In genomic region chr6:86141820-86142219, GRCm38 (mm10) we compare ENCODE assay signal across 9 mouse cellular contexts. TPM values are rescaled to one million over a fixed set of nuclear protein-coding genes. Genes with fewer than 3 reads are reported as not detected.
A peak's percentile ranks its signal among the peaks of the same experiment; 100 is the strongest.
DNase-seq lines count a peak whose midpoint lies in the region; ATAC-seq and TF ChIP-seq lines count a peak whose summit lies in the region.
"Had no signal": no experiment of that assay in that cellular context is flagged by ENCODE, and none has a peak within 500 bp of the region (broad histone marks: within the 10 kb centered on the region; RNA-seq: fewer than 3 reads in every experiment).

No protein-coding gene starts in this region.

- DNase-seq in left cerebral cortex, postnatal 14 days (ENCODE audit: low spot score in 2 of 2) = peak; percentile 37 to 60
- DNase-seq in left cerebral cortex, adult 8-10 months (ENCODE audit: low spot score in 2 of 2) = no peak
- peak; percentile 84 to 91 for DNase-seq in adrenal gland, postnatal 36 days
- peak; percentile 86 for DNase-seq in embryonic facial prominence, embryonic 11.5 days (ENCODE audit: low spot score)
- peak; percentile 64 for DNase-seq in kidney, adult 2 months
- peak; percentile 66 for DNase-seq in lung, adult 2 months
- DNase-seq in retina, embryonic 14.5 days (ENCODE audit: low spot score) = peak; percentile 90

- ATAC-seq in embryonic facial prominence, embryonic 11.5 days (replicated peaks; ENCODE audit: insufficient number of reproducible peaks, low FRiP score, low TSS enrichment, low read depth) = no peak
- ATAC-seq in megakaryocyte-erythroid progenitor cell, adult 5-6 weeks (replicated peaks; ENCODE audit: low FRiP score, low TSS enrichment, poor library complexity, severe bottlenecking) = no peak

- peak; percentile 66 for TF ChIP-seq CTCF in kidney, adult 2 months (conservative IDR thresholded peaks at IDR 0.05; ENCODE audit: insufficient read depth, insufficient read length, low read depth, low read length)
- TF ChIP-seq CTCF in lung, adult 2 months (IDR thresholded peaks at IDR 0.05; ENCODE audit: insufficient read depth, low read length) = peak; percentile 58

- no peaks in the 10 kb centered on the region for H3K9me3 ChIP-seq in embryonic facial prominence, embryonic 11.5 days (replicated peaks; ENCODE audit: control insufficient read depth, low read length)

- H3K36me3 ChIP-seq in embryonic facial prominence, embryonic 11.5 days (replicated peaks; ENCODE audit: control insufficient read depth, insufficient read depth, low read depth, low read length) = no peaks in the 10 kb centered on the region
- H3K36me3 ChIP-seq in kidney, adult 2 months (ENCODE audit: control insufficient read depth, insufficient read depth, low read length) = no peaks in the 10 kb centered on the region

- 16% methylated on average over 3 of the region's 3 CpGs for WGBS in embryonic facial prominence, embryonic 11.5 days
- 11% methylated on average over 3 of the region's 3 CpGs for WGBS in kidney, adult 2 months
- WGBS in lung, adult 2 months = 14% methylated on average over 3 of the region's 3 CpGs

- no peak overlapping the region for H3K27ac ChIP-seq in embryonic facial prominence, embryonic 11.5 days (replicated peaks; ENCODE audit: low read depth, low read length)
- no peak overlapping the region for H3K27ac ChIP-seq in kidney, adult 2 months (ENCODE audit: insufficient read depth, low read depth, low read length)

- H3K9ac ChIP-seq in embryonic facial prominence, embryonic 11.5 days (replicated peaks; ENCODE audit: low read length) = no peak overlapping the region

- no peak overlapping the region for H3K4me2 ChIP-seq in embryonic facial prominence, embryonic 11.5 days (ENCODE audit: low read depth, low read length)

- no peaks in the 10 kb centered on the region for H3K27me3 ChIP-seq in embryonic facial prominence, embryonic 11.5 days (ENCODE audit: control insufficient read depth, insufficient read depth, low read length)
- no peaks in the 10 kb centered on the region for H3K27me3 ChIP-seq in kidney, adult 2 months (replicated peaks; ENCODE audit: control insufficient read depth, insufficient read depth, low read length)

- intact Hi-C loops in left cerebral cortex, postnatal 14 days (cut with DNase I) = loop anchor here (5.0 kb wide), 1 partner anchor 50 kb away; no protein-coding TSS in a partner anchor

- H3K4me1 ChIP-seq in embryonic facial prominence, embryonic 11.5 days (ENCODE audit: control insufficient read depth, insufficient read depth, low read length) = no peaks in the 10 kb centered on the region
- H3K4me1 ChIP-seq in kidney, adult 2 months (ENCODE audit: control insufficient read depth, insufficient read depth, low read length) = no peaks in the 10 kb centered on the region
- H3K4me1 ChIP-seq in lung, adult 2 months (ENCODE audit: control insufficient read depth, insufficient read depth, low read length) = no peaks in the 10 kb centered on the region

- TF ChIP-seq POLR2A in kidney, adult 2 months (IDR thresholded peaks at IDR 0.05; ENCODE audit: low read depth, low read length) = no peak
- no peak for TF ChIP-seq POLR2A in lung, adult 2 months (IDR thresholded peaks at IDR 0.05; ENCODE audit: borderline replicate concordance, extremely low read depth, low read depth, low read length)

- no peak overlapping the region for H3K4me3 ChIP-seq in embryonic facial prominence, embryonic 11.5 days (ENCODE audit: low read depth, low read length)
- no peak overlapping the region for H3K4me3 ChIP-seq in kidney, adult 2 months (ENCODE audit: insufficient read depth, low read depth, low read length)
- no peak overlapping the region for H3K4me3 ChIP-seq in lung, adult 2 months (replicated peaks; ENCODE audit: extremely low read depth, low read depth, low read length)
- H3K4me3 ChIP-seq: megakaryocyte, embryonic 14.5 days had no signal

RNA-seq across cellular contexts. Expression of gene Tgfa, which starts 53.2 kb away (rescaled TPM):
- total RNA-seq in left cerebral cortex, postnatal 14 days (2021) = 10 to 100 TPM; 16.3 to 18.5 TPM
- 10 to 100 TPM; 27.1 to 30.1 (median 29.1) TPM for total RNA-seq in left cerebral cortex, adult 8-10 months (2022)
- 10 to 100 TPM; 12.0 to 20.8 TPM for total RNA-seq in adrenal gland, postnatal 36 days (2021)
- 1.8 and 2.5 TPM in 2 replicates for polyA plus RNA-seq in embryonic facial prominence, embryonic 11.5 days (2014; fragmentation: Nextera tagmentation; extraction: Ambion mirVana)
- 3.2 and 4.0 TPM in 2 replicates for polyA plus RNA-seq in kidney, adult 2 months (2012; rRNA removed)
- polyA plus RNA-seq in lung, adult 2 months (2012; rRNA removed) = 8.2 and 11.2 TPM in 2 replicates
- 0.81 and 3.9 TPM in 2 replicates for total RNA-seq in megakaryocyte-erythroid progenitor cell, adult 5-6 weeks (2014; fragmentation: Nextera tagmentation)
- 0.38 and 2.3 TPM in 2 replicates for total RNA-seq in megakaryocyte-erythroid progenitor cell, adult 5-6 weeks (2017)

Comparison
In these comparisons a context has a peak if more than half of its experiments do, and no peak if none do; other contexts are left out.
1. DNase-seq: peak in left cerebral cortex, postnatal 14 days (2 of 2), adrenal gland, postnatal 36 days (2 of 2), embryonic facial prominence, embryonic 11.5 days (single experiment), kidney, adult 2 months (single experiment), lung, adult 2 months (single experiment) and retina, embryonic 14.5 days (single experiment); none in left cerebral cortex, adult 8-10 months (0 of 2).